Comparison of ENCODE assay signal across 26 mouse cellular contexts in the genomic region with DNA sequence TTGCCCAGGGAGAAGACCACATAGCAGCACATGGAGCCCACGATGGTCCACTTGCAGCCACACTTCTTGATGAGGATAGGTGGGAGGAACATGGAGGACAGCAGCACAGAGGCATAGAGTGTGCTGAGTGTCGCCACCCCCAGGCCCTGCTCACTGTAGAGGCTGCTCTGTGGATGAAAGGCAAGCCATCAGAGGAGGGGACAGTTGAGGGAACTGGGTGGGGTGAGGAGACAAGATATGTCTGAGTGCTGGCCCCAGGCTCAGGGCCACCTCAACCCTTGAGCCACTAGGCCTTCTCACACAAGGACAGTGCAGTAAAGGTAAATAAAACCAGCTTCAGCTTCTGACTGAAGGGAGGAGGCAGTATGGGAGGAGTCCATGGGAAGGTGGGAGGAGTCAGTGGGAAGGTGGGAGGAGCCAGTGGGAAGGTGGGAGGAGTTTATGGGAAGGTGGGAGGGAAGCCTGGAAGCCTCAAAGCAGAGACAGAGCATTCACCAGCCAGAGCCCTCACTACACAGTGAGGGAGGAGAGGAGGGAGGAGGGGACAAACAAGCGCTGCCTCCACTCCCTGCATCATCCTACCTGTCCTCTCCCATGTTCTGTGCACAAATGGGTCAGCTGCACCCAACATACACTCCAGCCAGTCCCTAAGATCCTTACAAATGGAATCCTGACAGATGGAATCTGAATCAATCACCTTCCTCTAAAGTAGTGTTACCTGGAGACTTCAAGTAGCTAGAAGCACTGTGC. TPM values are rescaled to one million over a fixed set of nuclear protein-coding genes. Genes with fewer than 3 reads are reported as not detected.
A peak's percentile ranks its signal among the peaks of the same experiment; 100 is the strongest.
DNase-seq lines count a peak whose midpoint lies in the region; ATAC-seq and TF ChIP-seq lines count a peak whose summit lies in the region.
"Not testable (repeated sequence)": the region's sequence is repeated elsewhere in the genome, so short reads cannot be mapped to it uniquely, and the experiment has no call there.
"Had no signal": no experiment of that assay in that cellular context is flagged by ENCODE, and none has a peak within 500 bp of the region (broad histone marks: within the 10 kb centered on the region; RNA-seq: fewer than 3 reads in every experiment).

No protein-coding gene starts in this region.

- not testable (repeated sequence) for H3K27ac ChIP-seq in embryonic facial prominence, embryonic 15.5 days (replicated peaks); heart, embryonic 12.5 days (ENCODE audit: poor library complexity, severe bottlenecking); hindbrain, embryonic 14.5 days; kidney, embryonic 14.5 days (ENCODE audit: low read depth, low read length); liver, embryonic 11.5 days (ENCODE audit: low read depth, low read length); midbrain, embryonic 11.5 days (ENCODE audit: low read depth, low read length); stomach, postnatal 0 days (replicated peaks)

- not testable (repeated sequence) for H3K4me2 ChIP-seq in embryonic facial prominence, embryonic 15.5 days (replicated peaks); heart, embryonic 12.5 days; hindbrain, embryonic 14.5 days (replicated peaks); kidney, embryonic 14.5 days (replicated peaks; ENCODE audit: low read depth, low read length); liver, embryonic 11.5 days; midbrain, embryonic 11.5 days; stomach, postnatal 0 days (replicated peaks; ENCODE audit: low read depth)

- not testable (repeated sequence) for H3K27me3 ChIP-seq in embryonic facial prominence, embryonic 15.5 days; heart, embryonic 12.5 days (replicated peaks); hindbrain, embryonic 14.5 days (ENCODE audit: control insufficient read depth, insufficient read depth, low read length); kidney, embryonic 14.5 days (ENCODE audit: control insufficient read depth, insufficient read depth, low read length); liver, embryonic 11.5 days (replicated peaks; ENCODE audit: control insufficient read depth, insufficient read depth, low read length); midbrain, embryonic 11.5 days (ENCODE audit: control insufficient read depth, insufficient read depth, low read length); stomach, postnatal 0 days (ENCODE audit: control insufficient read depth, insufficient read depth, low read length)

- not testable (repeated sequence) for H3K9me3 ChIP-seq in embryonic facial prominence, embryonic 15.5 days (replicated peaks); heart, embryonic 12.5 days (replicated peaks); hindbrain, embryonic 14.5 days (ENCODE audit: control insufficient read depth, low read length); kidney, embryonic 14.5 days (ENCODE audit: control insufficient read depth, low read length); liver, embryonic 11.5 days (ENCODE audit: control insufficient read depth, low read length); midbrain, embryonic 11.5 days (ENCODE audit: control insufficient read depth, low read length); stomach, postnatal 0 days (ENCODE audit: control insufficient read depth, low read length)

- peak; percentile 41; the same call in 1 of the 2 replicates for ATAC-seq in embryonic facial prominence, embryonic 15.5 days (ENCODE audit: insufficient number of reproducible peaks, low FRiP score, low TSS enrichment, low read depth)
- ATAC-seq in heart, embryonic 12.5 days (ENCODE audit: insufficient number of reproducible peaks, low FRiP score) = peak; percentile 44
- peak; percentile 42 for ATAC-seq in hindbrain, embryonic 14.5 days (ENCODE audit: low FRiP score)
- ATAC-seq in kidney, embryonic 14.5 days (ENCODE audit: low FRiP score, low TSS enrichment) = peak; percentile 47; the same call in 1 of the 2 replicates
- ATAC-seq in liver, embryonic 11.5 days (replicated peaks; ENCODE audit: low FRiP score) = peak; percentile 46
- ATAC-seq in midbrain, embryonic 11.5 days (ENCODE audit: low FRiP score) = peak; percentile 42; the same call in 1 of the 2 replicates
- ATAC-seq in monocyte, adult 5-6 weeks (replicated peaks; ENCODE audit: insufficient number of reproducible peaks, low FRiP score, low TSS enrichment, poor library complexity, severe bottlenecking) = 0 out of 2 replicates have a peak, but pooled peaks have one; percentile 32
- peak; percentile 55 for ATAC-seq in stomach, postnatal 0 days (ENCODE audit: low FRiP score, low TSS enrichment)

- H3K4me3 ChIP-seq in embryonic facial prominence, embryonic 15.5 days (replicated peaks); heart, embryonic 12.5 days; hindbrain, embryonic 14.5 days (replicated peaks; ENCODE audit: low read length); kidney, embryonic 14.5 days (ENCODE audit: low read length); liver, embryonic 11.5 days (ENCODE audit: low read depth, low read length); midbrain, embryonic 11.5 days (ENCODE audit: low read depth, low read length); stomach, postnatal 0 days (ENCODE audit: low read depth, low read length): not testable (repeated sequence)

- TF ChIP-seq CTCF in stomach, postnatal 0 days (IDR thresholded peaks at IDR 0.05; ENCODE audit: low read depth) = not testable (repeated sequence)

- WGBS in embryonic facial prominence, embryonic 15.5 days = 93% methylated on average over 1 of the region's 3 CpGs
- WGBS in heart, embryonic 12.5 days = 100% methylated on average over 1 of the region's 3 CpGs
- WGBS in hindbrain, embryonic 14.5 days = 91% methylated on average over 1 of the region's 3 CpGs
- 100% methylated on average over 1 of the region's 3 CpGs for WGBS in kidney, embryonic 14.5 days
- 67% methylated on average over 1 of the region's 3 CpGs for WGBS in liver, embryonic 11.5 days
- 90% methylated on average over 1 of the region's 3 CpGs for WGBS in midbrain, embryonic 11.5 days
- WGBS in stomach, postnatal 0 days = 75% methylated on average over 1 of the region's 3 CpGs

- not testable (repeated sequence) for H3K4me1 ChIP-seq in embryonic facial prominence, embryonic 15.5 days; heart, embryonic 12.5 days (replicated peaks); hindbrain, embryonic 14.5 days (replicated peaks; ENCODE audit: control insufficient read depth, insufficient read depth, low read length); kidney, embryonic 14.5 days (ENCODE audit: control insufficient read depth, insufficient read depth, low read length); liver, embryonic 11.5 days (replicated peaks; ENCODE audit: control insufficient read depth, insufficient read depth, low read length); midbrain, embryonic 11.5 days (ENCODE audit: control insufficient read depth, insufficient read depth, low read length); stomach, postnatal 0 days (replicated peaks; ENCODE audit: control insufficient read depth, insufficient read depth)

- TF ChIP-seq EP300 in stomach, postnatal 0 days (optimal IDR thresholded peaks at IDR 0.05) = not testable (repeated sequence)

- DNase-seq in hindbrain, embryonic 14.5 days (ENCODE audit: low spot score); liver, embryonic 11.5 days (ENCODE audit: low spot score); midbrain, embryonic 11.5 days (ENCODE audit: low spot score, missing footprints); stomach, postnatal 0 days (ENCODE audit: low spot score): not testable (repeated sequence)

- not testable (repeated sequence) for H3K9ac ChIP-seq in embryonic facial prominence, embryonic 15.5 days; heart, embryonic 12.5 days; hindbrain, embryonic 14.5 days; kidney, embryonic 14.5 days (ENCODE audit: low read depth, low read length); liver, embryonic 11.5 days (ENCODE audit: low read depth, low read length); midbrain, embryonic 11.5 days (ENCODE audit: low read length); stomach, postnatal 0 days (ENCODE audit: low read length)

- H3K36me3 ChIP-seq in embryonic facial prominence, embryonic 15.5 days; heart, embryonic 12.5 days; hindbrain, embryonic 14.5 days (replicated peaks; ENCODE audit: control insufficient read depth, insufficient read depth); kidney, embryonic 14.5 days (ENCODE audit: control insufficient read depth, insufficient read depth, low read length); liver, embryonic 11.5 days (ENCODE audit: control insufficient read depth, insufficient read depth, low read length); midbrain, embryonic 11.5 days (ENCODE audit: control insufficient read depth, insufficient read depth, low read length); stomach, postnatal 0 days (ENCODE audit: control insufficient read depth, insufficient read depth, low read length): not testable (repeated sequence)

RNA-seq across cellular contexts. Expression of a gene that starts 5.3 kb away (rescaled TPM):
- not detected in 2 replicates for polyA plus RNA-seq in embryonic facial prominence, embryonic 15.5 days (2015; fragmentation: Nextera tagmentation; extraction: Ambion mirVana)
- polyA plus RNA-seq in heart, embryonic 12.5 days (2016; fragmentation: Nextera tagmentation; extraction: Ambion mirVana) = not detected in 2 replicates
- polyA plus RNA-seq in hindbrain, embryonic 14.5 days (2014; fragmentation: Nextera tagmentation; extraction: Ambion mirVana) = not detected in 2 replicates
- not detected in 2 replicates for polyA plus RNA-seq in kidney, embryonic 14.5 days (2014; fragmentation: Nextera tagmentation; extraction: Ambion mirVana)
- polyA plus RNA-seq in liver, embryonic 11.5 days (2014; fragmentation: Nextera tagmentation; extraction: Ambion mirVana) = not detected in 2 replicates
- polyA plus RNA-seq in midbrain, embryonic 11.5 days (2014; fragmentation: Nextera tagmentation; extraction: Ambion mirVana) = not detected in 2 replicates
- total RNA-seq in monocyte, adult 5-6 weeks (2017) = not detected in 3 replicates
- not detected in 2 replicates for polyA plus RNA-seq in stomach, postnatal 0 days (2015; fragmentation: Nextera tagmentation; extraction: Ambion mirVana)
- total RNA-seq: adrenal gland, postnatal 10 days; gastrocnemius, adult 2 months; gastrocnemius, postnatal 4 days; heart, postnatal 25 days; layer of hippocampus, adult 8-10 months; layer of hippocampus, postnatal 36 days; left cerebral cortex, postnatal 10 days had no signal
- polyA plus RNA-seq: embryonic facial prominence, embryonic 11.5 days; forebrain, embryonic 14.5 days; frontal cortex, adult 2 months; heart, embryonic 10.5 days; kidney, adult 2 months; limb, embryonic 12.5 days; liver, embryonic 14.5 days; lung, embryonic 14.5 days; midbrain, embryonic 10.5 days; urinary bladder, adult 2 months had no signal

RNA-seq across cellular contexts. Expression of a gene that starts 8.1 kb away (rescaled TPM):
- 0.23 and 0.26 TPM in 2 replicates for polyA plus RNA-seq in embryonic facial prominence, embryonic 15.5 days (2015; fragmentation: Nextera tagmentation; extraction: Ambion mirVana)
- not detected in 2 replicates for polyA plus RNA-seq in heart, embryonic 12.5 days (2016; fragmentation: Nextera tagmentation; extraction: Ambion mirVana)
- polyA plus RNA-seq in hindbrain, embryonic 14.5 days (2014; fragmentation: Nextera tagmentation; extraction: Ambion mirVana) = not detected in 2 replicates
- not detected in 2 replicates for polyA plus RNA-seq in kidney, embryonic 14.5 days (2014; fragmentation: Nextera tagmentation; extraction: Ambion mirVana)
- not detected in 2 replicates for polyA plus RNA-seq in liver, embryonic 11.5 days (2014; fragmentation: Nextera tagmentation; extraction: Ambion mirVana)
- polyA plus RNA-seq in midbrain, embryonic 11.5 days (2014; fragmentation: Nextera tagmentation; extraction: Ambion mirVana) = not detected in 2 replicates
- total RNA-seq in monocyte, adult 5-6 weeks (2017) = 0.43 TPM in 1 of 3 replicates, not detected in the others
- polyA plus RNA-seq in stomach, postnatal 0 days (2015; fragmentation: Nextera tagmentation; extraction: Ambion mirVana) = 2.6 and 3.8 TPM in 2 replicates
- total RNA-seq: heart, postnatal 25 days; layer of hippocampus, adult 8-10 months; layer of hippocampus, postnatal 36 days had no signal
- polyA plus RNA-seq: embryonic facial prominence, embryonic 11.5 days; forebrain, embryonic 14.5 days; heart, embryonic 10.5 days; limb, embryonic 12.5 days; lung, embryonic 14.5 days; midbrain, embryonic 10.5 days had no signal

RNA-seq across cellular contexts. Expression of a gene that starts 24.6 kb away (rescaled TPM):
- 0.16 TPM in 1 of 2 replicates, not detected in the other for polyA plus RNA-seq in embryonic facial prominence, embryonic 15.5 days (2015; fragmentation: Nextera tagmentation; extraction: Ambion mirVana)
- polyA plus RNA-seq in heart, embryonic 12.5 days (2016; fragmentation: Nextera tagmentation; extraction: Ambion mirVana) = not detected in 2 replicates
- polyA plus RNA-seq in hindbrain, embryonic 14.5 days (2014; fragmentation: Nextera tagmentation; extraction: Ambion mirVana) = not detected in 2 replicates
- not detected in 2 replicates for polyA plus RNA-seq in kidney, embryonic 14.5 days (2014; fragmentation: Nextera tagmentation; extraction: Ambion mirVana)
- not detected in 2 replicates for polyA plus RNA-seq in liver, embryonic 11.5 days (2014; fragmentation: Nextera tagmentation; extraction: Ambion mirVana)
- polyA plus RNA-seq in midbrain, embryonic 11.5 days (2014; fragmentation: Nextera tagmentation; extraction: Ambion mirVana) = not detected in 2 replicates
- total RNA-seq in monocyte, adult 5-6 weeks (2017) = not detected in 3 replicates
- polyA plus RNA-seq in stomach, postnatal 0 days (2015; fragmentation: Nextera tagmentation; extraction: Ambion mirVana) = 0.27 and 0.46 TPM in 2 replicates
- total RNA-seq: adrenal gland, postnatal 10 days; gastrocnemius, postnatal 4 days; heart, postnatal 25 days; layer of hippocampus, adult 8-10 months; layer of hippocampus, postnatal 36 days; left cerebral cortex, postnatal 10 days had no signal
- polyA plus RNA-seq: embryonic facial prominence, embryonic 11.5 days; forebrain, embryonic 14.5 days; frontal cortex, adult 2 months; heart, embryonic 10.5 days; kidney, adult 2 months; limb, embryonic 12.5 days; lung, embryonic 14.5 days; midbrain, embryonic 10.5 days; urinary bladder, adult 2 months had no signal

RNA-seq across cellular contexts. Expression of a gene that starts 52.7 kb away (rescaled TPM):
- not detected in 2 replicates for polyA plus RNA-seq in embryonic facial prominence, embryonic 15.5 days (2015; fragmentation: Nextera tagmentation; extraction: Ambion mirVana)
- polyA plus RNA-seq in heart, embryonic 12.5 days (2016; fragmentation: Nextera tagmentation; extraction: Ambion mirVana) = not detected in 2 replicates
- polyA plus RNA-seq in hindbrain, embryonic 14.5 days (2014; fragmentation: Nextera tagmentation; extraction: Ambion mirVana) = not detected in 2 replicates
- polyA plus RNA-seq in kidney, embryonic 14.5 days (2014; fragmentation: Nextera tagmentation; extraction: Ambion mirVana) = not detected in 2 replicates
- not detected in 2 replicates for polyA plus RNA-seq in liver, embryonic 11.5 days (2014; fragmentation: Nextera tagmentation; extraction: Ambion mirVana)
- not detected in 2 replicates for polyA plus RNA-seq in midbrain, embryonic 11.5 days (2014; fragmentation: Nextera tagmentation; extraction: Ambion mirVana)
- total RNA-seq in monocyte, adult 5-6 weeks (2017) = 4.6 TPM in 1 of 3 replicates, not detected in the others
- 0.06 TPM in 1 of 2 replicates, not detected in the other for polyA plus RNA-seq in stomach, postnatal 0 days (2015; fragmentation: Nextera tagmentation; extraction: Ambion mirVana)
- total RNA-seq: adrenal gland, postnatal 10 days; gastrocnemius, adult 2 months; gastrocnemius, postnatal 4 days; heart, postnatal 25 days had no signal
- polyA plus RNA-seq: embryonic facial prominence, embryonic 11.5 days; forebrain, embryonic 14.5 days; kidney, adult 2 months; limb, embryonic 12.5 days; liver, embryonic 14.5 days; lung, embryonic 14.5 days; midbrain, embryonic 10.5 days; small intestine, adult 2 months; urinary bladder, adult 2 months had no signal
